Mouse (Mus musculus) lung, embryonic 16.5 days (tissue): ENCODE measurements around the gene Mogat1. TPM values are rescaled to one million over a fixed set of nuclear protein-coding genes. Genes with fewer than 3 reads are reported as not detected.
"Not testable (repeated sequence)": the region's sequence is repeated elsewhere in the genome, so short reads cannot be mapped to it uniquely, and the experiment has no call there.

Experiments
- ATAC-seq: fragments of 200-750 bp; cut with Nextera tagmentation; 2 replicates; pipeline ENCODE4 v1.8.0; 2017; ENCODE audit warnings: low read depth, mild to moderate bottlenecking, moderate library complexity
- H3K27ac ChIP-seq: fragments of 300-500 bp; sonication (generic); 2 replicates; pipeline ENCODE4 v1.5.1; 2014; ENCODE audit warnings: mild to moderate bottlenecking, control low read depth, low read length
- H3K27me3 ChIP-seq: fragments of 300-500 bp; sonication (generic); 2 replicates; pipeline ENCODE4 v1.6.1; 2014; ENCODE audit warnings: low read depth, low read length, mixed read lengths; ENCODE audit not compliant: control insufficient read depth, insufficient read depth
- H3K36me3 ChIP-seq: fragments of 300-500 bp; sonication (generic); 2 replicates; pipeline ENCODE4 v1.6.1; 2014; ENCODE audit warnings: low read length; ENCODE audit not compliant: control insufficient read depth, insufficient read depth
- H3K4me1 ChIP-seq: fragments of 300-500 bp; sonication (generic); replicated peaks from 2 replicates; pipeline ENCODE4 v1.6.1; 2014; ENCODE audit warnings: low read length, mixed read lengths; ENCODE audit not compliant: control insufficient read depth, insufficient read depth
- H3K4me2 ChIP-seq: fragments of 300-500 bp; sonication (generic); 2 replicates; pipeline ENCODE4 v1.6.1; 2014; ENCODE audit warnings: low read depth, low read length, control low read depth
- H3K4me3 ChIP-seq: fragments of 300-500 bp; sonication (generic); 2 replicates; pipeline ENCODE4 v1.5.1; 2014; ENCODE audit warnings: mild to moderate bottlenecking, low read length, control low read depth
- H3K9ac ChIP-seq: fragments of 300-500 bp; sonication (generic); 2 replicates; pipeline ENCODE4 v1.6.1; 2014; ENCODE audit warnings: low read length, control low read depth
- H3K9me3 ChIP-seq: fragments of 300-500 bp; sonication (generic); 2 replicates; pipeline ENCODE4 v1.6.1; 2016; ENCODE audit warnings: low read length; ENCODE audit not compliant: control insufficient read depth
- WGBS: fragments of 180-500 bp; shearing (Covaris S2); extraction: QIAGEN DNeasy Blood & Tissue Kit; methylation state at CpG from one replicate; pipeline ENCODE4 v1.1.7; 2014; 5-methylcytosine and 5-hydroxymethylcytosine counted together
- polyA plus RNA-seq: library from polyadenylated mRNA; unstranded; fragments of >200 nt; fragmentation: Nextera tagmentation; extraction: Ambion mirVana; gene quantifications from 2 replicates; pipeline ENCODE4 v1.2.1, GENCODE M21; 2015

The Mogat1 gene
- polyA plus RNA-seq = 0.62 TPM in 1 of 2 replicates, not detected in the other

GRCm38 (mm10) chr1:78510862-78511261 is at the start of gene Mogat1:
Mogat1 (plus strand) TSS chr1:78510991.
- H3K4me3 ChIP-seq = peak within 1 kb of the TSS; percentile 34
- WGBS = 44% methylated on average over 5 of the region's 5 CpGs

GRCm38 (mm10) chr1:78472441-78472840 is 38.4 kb upstream of the Mogat1 start:
- no peaks in the 10 kb centered on the region for H3K27me3 ChIP-seq
- no peaks in the 10 kb centered on the region for H3K9me3 ChIP-seq
- H3K4me3 ChIP-seq = no peak overlapping the region
- 84% methylated on average over 5 of the region's 5 CpGs for WGBS
- no peak overlapping the region for H3K4me2 ChIP-seq
- H3K36me3 ChIP-seq = peaks cover 25% of the 10 kb centered on the region
- ATAC-seq = no peak
- no peak overlapping the region for H3K9ac ChIP-seq
- no peak overlapping the region for H3K27ac ChIP-seq
- no peaks in the 10 kb centered on the region for H3K4me1 ChIP-seq

More at GRCm38 (mm10) chr1:78510862-78511261, at the start of gene Mogat1:
- Histone ChIP-seq H3K27me3 (0 out of 2 replicates have a peak, but pooled peaks cover 3% of the 10 kb centered on the region), H3K9me3 (no peaks in the 10 kb centered on the region), H3K36me3 (no peaks in the 10 kb centered on the region), H3K27ac (no peak within 1 kb of the TSS), H3K4me1 (0 out of 2 replicates have a peak, but pooled peaks cover 4% of the 10 kb centered on the region), H3K4me2 (peak within 1 kb of the TSS; percentile 53), H3K9ac (peak within 1 kb of the TSS; percentile 34; the same call in 1 of the 2 replicates)
- ATAC-seq = no peak

- Histone ChIP-seq H3K9me3 (no peaks in the 10 kb centered on the region), H3K9ac (no peak overlapping the region), H3K27ac (no peak overlapping the region), H3K4me1 (peaks cover 15% of the 10 kb centered on the region), H3K4me2 (no peak overlapping the region), H3K36me3 (peaks cover 8% of the 10 kb centered on the region; the same call in 1 of the 2 replicates), H3K27me3 (no peaks in the 10 kb centered on the region), H3K4me3 (no peak overlapping the region)
- ATAC-seq = no peak
- 88% methylated on average over 3 of the region's 3 CpGs for WGBS
These were observed 27.4 kb upstream of the Mogat1 start for GRCm38 (mm10) chr1:78483430-78483829.

GRCm38 (mm10) chr1:78484361-78484760 is 26.4 kb upstream of the Mogat1 start:
- H3K4me2 ChIP-seq = no peak overlapping the region
- no peak overlapping the region for H3K27ac ChIP-seq
- no peaks in the 10 kb centered on the region for H3K27me3 ChIP-seq
- H3K9me3 ChIP-seq = no peaks in the 10 kb centered on the region
- WGBS = 61% methylated on average over 2 of the region's 2 CpGs
- ATAC-seq = no peak
- H3K9ac ChIP-seq = no peak overlapping the region
- H3K36me3 ChIP-seq = peaks cover 5% of the 10 kb centered on the region; the same call in 1 of the 2 replicates
- no peak overlapping the region for H3K4me3 ChIP-seq
- H3K4me1 ChIP-seq = peaks cover 15% of the 10 kb centered on the region

GRCm38 (mm10) chr1:78488427-78488751 is 22.4 kb upstream of the Mogat1 start:
- H3K27me3 ChIP-seq = no peaks in the 10 kb centered on the region

GRCm38 (mm10) chr1:78488752-78489492 is 21.9 kb upstream of the Mogat1 start, which contains the start of gene Farsb:
Farsb (minus strand) TSS chr1:78488897.
- WGBS = under 1% methylated on average over 31 of the region's 31 CpGs

More at GRCm38 (mm10) chr1:78488427-78488751, 22.4 kb upstream of the Mogat1 start:
- Histone ChIP-seq H3K4me1 (peaks cover 18% of the 10 kb centered on the region), H3K9me3 (no peaks in the 10 kb centered on the region), H3K36me3 (no peaks in the 10 kb centered on the region; the same call in 1 of the 2 replicates), H3K9ac (peak overlapping the region; percentile 81), H3K4me2 (peak overlapping the region; percentile 89), H3K4me3 (peak overlapping the region; percentile 97), H3K27ac (peak overlapping the region; percentile 72)
- ATAC-seq = no peak
- under 1% methylated on average over 28 of the region's 28 CpGs for WGBS

GRCm38 (mm10) chr1:78490143-78490542 is 20.6 kb upstream of the Mogat1 start:
- H3K4me2 ChIP-seq = no peak overlapping the region
- no peak overlapping the region for H3K27ac ChIP-seq
- no peak overlapping the region for H3K9ac ChIP-seq
- H3K27me3 ChIP-seq = no peaks in the 10 kb centered on the region
- no peaks in the 10 kb centered on the region for H3K9me3 ChIP-seq
- peaks cover 18% of the 10 kb centered on the region for H3K4me1 ChIP-seq
- ATAC-seq = no peak
- WGBS = 63% methylated on average over 1 of the region's 1 CpGs
- no peak overlapping the region for H3K4me3 ChIP-seq
- H3K36me3 ChIP-seq = no peaks in the 10 kb centered on the region; the same call in 1 of the 2 replicates

More at GRCm38 (mm10) chr1:78488752-78489492, 21.9 kb upstream of the Mogat1 start, which contains the start of gene Farsb:
- Histone ChIP-seq H3K36me3 (no peaks in the 10 kb centered on the region; the same call in 1 of the 2 replicates), H3K4me2 (peak within 1 kb of the TSS; percentile 89), H3K4me1 (peaks cover 18% of the 10 kb centered on the region), H3K27ac (peak within 1 kb of the TSS; percentile 76), H3K9me3 (no peaks in the 10 kb centered on the region), H3K27me3 (no peaks in the 10 kb centered on the region), H3K4me3 (peak within 1 kb of the TSS; percentile 97), H3K9ac (peak within 1 kb of the TSS; percentile 81)
- ATAC-seq = peak; percentile 97

GRCm38 (mm10) chr1:78501036-78501435 is 9.8 kb upstream of the Mogat1 start:
- H3K9me3 ChIP-seq = no peaks in the 10 kb centered on the region; the same call in 1 of the 2 replicates
- H3K27me3 ChIP-seq = no peaks in the 10 kb centered on the region
- no peak overlapping the region for H3K4me2 ChIP-seq
- H3K27ac ChIP-seq = no peak overlapping the region
- no peak overlapping the region for H3K9ac ChIP-seq
- no peaks in the 10 kb centered on the region for H3K4me1 ChIP-seq
- H3K4me3 ChIP-seq = no peak overlapping the region
- 84% methylated on average over 16 of the region's 16 CpGs for WGBS
- H3K36me3 ChIP-seq = no peaks in the 10 kb centered on the region
- ATAC-seq = no peak

GRCm38 (mm10) chr1:78501856-78502255 is 8.9 kb upstream of the Mogat1 start:
- ATAC-seq, H3K4me1 ChIP-seq, H3K27me3 ChIP-seq, H3K4me2 ChIP-seq, H3K36me3 ChIP-seq, H3K27ac ChIP-seq, H3K4me3 ChIP-seq, H3K9ac ChIP-seq, H3K9me3 ChIP-seq: not testable (repeated sequence)
- WGBS = 74% methylated on average over 12 of the region's 12 CpGs
